Mouse (Mus musculus): Measurements from ENCODE around the gene Zfhx3.

GRCm38 (mm10) chr8:108387913-108388274, 445.4 kb downstream of the Zfhx3 start:
- TF ChIP-seq CTCF (IDR thresholded peaks at IDR 0.05; ENCODE audit: low read depth, low read length) (no peak), POLR2A (IDR thresholded peaks at IDR 0.05; ENCODE audit: borderline replicate concordance, low read depth, low read length) (no peak)
